ENCODE assay signal across 22 mouse cellular contexts in the genomic region with DNA sequence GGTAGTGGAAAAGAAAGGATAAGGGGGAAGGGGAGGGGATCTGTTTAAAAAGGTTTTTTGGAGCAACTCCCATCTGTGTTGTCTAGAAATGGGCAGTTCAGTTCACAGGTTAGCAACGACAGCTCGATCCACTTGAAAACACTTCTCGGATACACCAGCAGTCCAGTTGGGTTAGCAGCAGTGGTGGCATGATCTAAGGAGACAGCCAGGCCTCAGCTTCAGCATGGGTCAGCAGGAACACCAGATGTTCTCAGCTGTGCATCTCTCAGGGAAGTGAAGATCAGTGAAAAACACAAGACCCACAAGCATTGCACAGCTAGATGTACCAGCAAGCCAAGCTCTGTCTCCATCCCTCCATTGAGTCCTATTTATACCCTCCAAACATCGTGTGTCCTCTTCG.
"Had no signal": no experiment of that assay in that cellular context is flagged by ENCODE, and none has a peak within 500 bp of the region (broad histone marks: within the 10 kb centered on the region; RNA-seq: fewer than 3 reads in every experiment).

No protein-coding gene starts in this region.

- H3K9me3 ChIP-seq: heart, embryonic 13.5 days; heart, embryonic 15.5 days; hindbrain, embryonic 13.5 days; hindbrain, embryonic 15.5 days; limb, embryonic 10.5 days; limb, embryonic 12.5 days had no signal

- H3K4me2 ChIP-seq: heart, embryonic 11.5 days; heart, embryonic 13.5 days; heart, embryonic 15.5 days; hindbrain, embryonic 13.5 days; hindbrain, embryonic 15.5 days; limb, embryonic 12.5 days; liver, embryonic 11.5 days had no signal

- H3K9ac ChIP-seq: forebrain, postnatal 0 days; heart, embryonic 13.5 days; heart, embryonic 15.5 days; hindbrain, embryonic 13.5 days; hindbrain, embryonic 15.5 days; limb, embryonic 12.5 days had no signal

- H3K27me3 ChIP-seq: hindbrain, embryonic 15.5 days; limb, embryonic 12.5 days had no signal

- DNase-seq: forebrain, postnatal 0 days; gastrocnemius, postnatal 14 days; gastrocnemius, postnatal 36 days; heart, postnatal 14 days; heart, postnatal 36 days; kidney, adult 11 months; kidney, adult 8-10 months; kidney, postnatal 14 days; kidney, postnatal 36 days; layer of hippocampus, adult 9-11 months; layer of hippocampus, postnatal 36 days; liver had no signal

- H3K27ac ChIP-seq: heart, embryonic 13.5 days; heart, embryonic 15.5 days; hindbrain, embryonic 13.5 days; hindbrain, embryonic 15.5 days; hindbrain, postnatal 0 days; limb, embryonic 10.5 days; limb, embryonic 12.5 days had no signal

- H3K4me1 ChIP-seq: hindbrain, embryonic 15.5 days; limb, embryonic 10.5 days; limb, embryonic 12.5 days had no signal

- H3K36me3 ChIP-seq: heart, embryonic 13.5 days; heart, embryonic 15.5 days; hindbrain, embryonic 13.5 days; hindbrain, embryonic 15.5 days; limb, embryonic 10.5 days; limb, embryonic 12.5 days had no signal

- H3K4me3 ChIP-seq: heart, embryonic 13.5 days; heart, embryonic 15.5 days; hindbrain, embryonic 13.5 days; hindbrain, embryonic 15.5 days; limb, embryonic 10.5 days; limb, embryonic 12.5 days had no signal

- ATAC-seq: forebrain, postnatal 0 days; hindbrain, postnatal 0 days; intestine, embryonic 16.5 days had no signal
